Mouse (Mus musculus) midbrain, embryonic 11.5 days (tissue): ENCODE measurements around the gene Ip6k1. TPM values are rescaled to one million over a fixed set of nuclear protein-coding genes. Genes with fewer than 3 reads are reported as not detected.
A peak's percentile ranks its signal among the peaks of the same experiment; 100 is the strongest.

Source experiments
- ATAC-seq: fragments of 200-750 bp; cut with Nextera tagmentation; 2 replicates; pipeline ENCODE4 v1.8.0; 2017; ENCODE audit warnings: moderate TSS enrichment, moderate library complexity; ENCODE audit not compliant: low FRiP score
- DNase-seq: peaks from one replicate; pipeline ENCODE4 v3.0.0; 2015; ENCODE audit warnings: low spot score; ENCODE audit errors: missing footprints
- H3K27ac ChIP-seq: fragments of 300-500 bp; sonication (generic); 2 replicates; pipeline ENCODE4 v1.5.1; 2014; ENCODE audit warnings: low read depth, low read length
- H3K27me3 ChIP-seq: fragments of 300-500 bp; sonication (generic); 2 replicates; pipeline ENCODE4 v1.6.1; 2014; ENCODE audit warnings: mild to moderate bottlenecking, low read length, moderate library complexity, mixed read lengths; ENCODE audit not compliant: control insufficient read depth, insufficient read depth
- H3K36me3 ChIP-seq: fragments of 300-500 bp; sonication (generic); 2 replicates; pipeline ENCODE4 v1.6.1; 2014; ENCODE audit warnings: mild to moderate bottlenecking, low read length, moderate library complexity, mixed read lengths; ENCODE audit not compliant: control insufficient read depth, insufficient read depth
- H3K4me1 ChIP-seq: fragments of 300-500 bp; sonication (generic); 2 replicates; pipeline ENCODE4 v1.6.1; 2014; ENCODE audit warnings: low read length; ENCODE audit not compliant: control insufficient read depth, insufficient read depth
- H3K4me2 ChIP-seq: fragments of 300-500 bp; sonication (generic); 2 replicates; pipeline ENCODE4 v1.6.1; 2014; ENCODE audit warnings: mild to moderate bottlenecking, moderate library complexity
- H3K4me3 ChIP-seq: fragments of 300-500 bp; sonication (generic); 2 replicates; pipeline ENCODE4 v1.5.1; 2014; ENCODE audit warnings: low read depth, low read length
- H3K9ac ChIP-seq: fragments of 300-500 bp; sonication (generic); 2 replicates; pipeline ENCODE4 v1.6.1; 2014; ENCODE audit warnings: low read length
- H3K9me3 ChIP-seq: fragments of 300-500 bp; sonication (generic); 2 replicates; pipeline ENCODE4 v1.6.1; 2016; ENCODE audit warnings: low read length; ENCODE audit not compliant: control insufficient read depth
- WGBS: fragments of 180-500 bp; shearing (Covaris S2); extraction: QIAGEN DNeasy Blood & Tissue Kit; methylation state at CpG from one replicate; pipeline ENCODE4 v1.1.7; 2014; 5-methylcytosine and 5-hydroxymethylcytosine counted together
- polyA plus RNA-seq: library from polyadenylated mRNA; unstranded; fragments of >200 nt; fragmentation: Nextera tagmentation; extraction: Ambion mirVana; gene quantifications from 2 replicates; pipeline ENCODE4 v1.2.1, GENCODE M21; 2014

Gene Ip6k1
- polyA plus RNA-seq, 1 experiment from 2014 or later: 34.8 TPM

DNA sequence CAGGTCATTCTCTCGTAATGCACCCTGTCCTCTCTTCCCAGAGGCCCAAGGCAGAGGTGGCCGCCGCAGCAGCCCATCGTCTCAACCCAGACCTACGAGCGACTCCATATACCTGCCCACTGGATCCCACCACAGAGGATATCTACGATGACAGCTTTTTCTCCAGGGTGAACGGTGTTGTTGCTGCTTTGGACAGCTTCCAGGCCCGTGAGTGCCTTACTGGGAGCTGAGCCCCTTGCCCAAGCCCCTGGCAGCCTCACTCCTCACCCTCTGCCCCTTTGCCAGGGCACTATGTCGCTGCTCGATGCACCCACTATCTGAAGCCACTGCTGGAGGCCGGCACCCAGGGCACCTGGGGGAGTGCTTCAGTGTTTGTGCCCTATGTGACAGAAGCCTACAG is 23.5 kb upstream of the Ip6k1 start:
- Histone ChIP-seq H3K4me2 (no peak overlapping the region), H3K27me3 (no peaks in the 10 kb centered on the region; the same call in 1 of the 2 replicates), H3K9me3 (no peaks in the 10 kb centered on the region), H3K27ac (no peak overlapping the region), H3K9ac (no peak overlapping the region), H3K36me3 (no peaks in the 10 kb centered on the region), H3K4me3 (no peak overlapping the region), H3K4me1 (peaks cover 3% of the 10 kb centered on the region; the same call in 1 of the 2 replicates)
- WGBS: 90% methylated on average over 12 of the region's 12 CpGs
- no peak for ATAC-seq
- no peak for DNase-seq

DNA sequence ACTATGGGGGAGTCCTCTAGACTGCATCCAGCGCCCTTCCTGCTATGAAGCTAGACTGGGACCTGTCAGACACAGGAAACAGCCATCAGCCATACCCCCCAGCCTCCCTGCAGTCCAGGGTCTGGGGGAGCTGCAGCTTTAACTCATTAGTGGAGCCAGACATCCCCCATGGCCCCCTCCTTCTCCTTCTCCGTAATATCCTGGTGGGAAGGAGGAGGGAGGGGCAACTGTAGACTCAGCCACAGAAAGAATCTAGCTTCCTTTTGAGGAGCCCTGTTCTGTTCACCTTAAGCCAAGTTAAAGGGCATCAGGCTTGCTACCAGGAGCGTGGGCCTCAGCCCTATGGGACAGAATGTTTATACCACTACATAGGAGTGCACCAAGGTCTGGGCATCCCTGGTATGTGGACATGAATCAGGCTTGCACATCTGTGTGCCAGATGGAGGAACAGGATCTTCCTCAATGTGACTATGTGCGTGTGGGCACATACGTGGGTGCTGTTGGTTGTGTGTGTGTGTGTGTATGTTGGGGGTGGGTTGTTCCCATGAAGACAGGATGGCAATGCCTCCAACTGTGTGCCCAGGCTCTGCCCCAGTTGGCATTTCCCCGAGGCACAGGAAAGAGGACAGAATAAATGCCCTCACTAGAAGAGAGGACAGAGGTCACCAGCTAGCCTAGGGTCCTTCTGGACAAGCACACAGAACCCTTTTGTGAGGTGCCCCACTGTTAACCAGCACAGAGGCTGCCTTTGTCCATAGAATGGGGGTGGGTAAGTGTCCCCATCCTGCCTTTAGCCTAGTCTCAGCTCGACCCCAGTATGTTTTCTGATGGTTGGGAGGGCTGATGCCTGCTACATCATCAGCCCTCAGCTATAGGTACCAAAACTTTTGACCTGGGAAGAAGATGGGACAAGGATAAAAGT is 20.4 kb upstream of the Ip6k1 start:
- no peaks in the 10 kb centered on the region for H3K9me3 ChIP-seq
- no peaks in the 10 kb centered on the region for H3K36me3 ChIP-seq
- H3K9ac ChIP-seq: no peak overlapping the region
- WGBS: 69% methylated on average over 6 of the region's 7 CpGs
- ATAC-seq (no peak), DNase-seq (peak; percentile 81)
- peaks cover 10% of the 10 kb centered on the region for H3K27me3 ChIP-seq
- H3K4me1 ChIP-seq: peaks cover 6% of the 10 kb centered on the region
- peak overlapping the region; percentile 4; the same call in 1 of the 2 replicates for H3K27ac ChIP-seq
- H3K4me3 ChIP-seq: no peak overlapping the region
- no peak overlapping the region for H3K4me2 ChIP-seq

DNA sequence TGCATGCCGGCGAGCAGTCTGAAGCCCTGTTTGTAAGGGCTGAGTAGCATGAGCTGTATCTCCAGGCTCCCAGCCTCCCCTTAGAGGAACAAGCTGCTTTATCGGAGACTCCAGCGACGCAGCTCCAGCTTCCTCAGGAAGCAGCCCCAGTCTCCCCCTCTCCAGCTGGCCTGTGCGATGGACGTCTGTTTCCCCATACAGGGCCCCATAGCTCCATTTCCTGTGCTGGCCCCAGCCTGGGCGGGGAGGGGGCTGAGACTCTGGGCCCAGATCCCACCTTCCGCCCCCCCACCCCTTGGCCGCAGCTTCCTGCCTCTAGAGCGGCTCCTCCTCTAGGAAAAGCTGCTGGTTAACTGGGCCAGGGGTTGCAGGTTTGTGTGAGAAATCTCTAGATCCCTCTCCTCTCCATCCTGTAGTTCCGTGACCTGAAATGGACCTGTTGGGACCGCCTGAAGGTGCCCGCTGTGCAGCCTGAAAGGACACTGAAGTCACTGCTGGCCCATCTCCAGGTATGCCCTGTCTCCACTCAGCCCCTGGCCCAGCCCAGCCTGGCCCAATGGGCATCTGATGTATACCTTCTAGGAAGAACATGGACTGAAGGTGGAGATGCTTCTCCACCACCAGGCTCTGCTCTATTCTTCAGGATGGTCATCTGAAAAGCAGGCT is 19.5 kb upstream of the Ip6k1 start, which contains the start of gene Gm20661:
Gene Gm20661, plus strand, starts transcription at position 378 of the 666 bp plus-strand sequence.
- Histone ChIP-seq H3K4me3 (no peak within 1 kb of the TSS), H3K9ac (no peak within 1 kb of the TSS), H3K9me3 (no peaks in the 10 kb centered on the region), H3K36me3 (no peaks in the 10 kb centered on the region), H3K4me1 (peaks cover 6% of the 10 kb centered on the region), H3K27ac (peak within 1 kb of the TSS; percentile 44; the same call in 1 of the 2 replicates), H3K4me2 (peak within 1 kb of the TSS; percentile 88), H3K27me3 (peaks cover 10% of the 10 kb centered on the region)
- no peak for ATAC-seq
- DNase-seq: no peak
- 64% methylated on average over 14 of the region's 14 CpGs for WGBS

DNA sequence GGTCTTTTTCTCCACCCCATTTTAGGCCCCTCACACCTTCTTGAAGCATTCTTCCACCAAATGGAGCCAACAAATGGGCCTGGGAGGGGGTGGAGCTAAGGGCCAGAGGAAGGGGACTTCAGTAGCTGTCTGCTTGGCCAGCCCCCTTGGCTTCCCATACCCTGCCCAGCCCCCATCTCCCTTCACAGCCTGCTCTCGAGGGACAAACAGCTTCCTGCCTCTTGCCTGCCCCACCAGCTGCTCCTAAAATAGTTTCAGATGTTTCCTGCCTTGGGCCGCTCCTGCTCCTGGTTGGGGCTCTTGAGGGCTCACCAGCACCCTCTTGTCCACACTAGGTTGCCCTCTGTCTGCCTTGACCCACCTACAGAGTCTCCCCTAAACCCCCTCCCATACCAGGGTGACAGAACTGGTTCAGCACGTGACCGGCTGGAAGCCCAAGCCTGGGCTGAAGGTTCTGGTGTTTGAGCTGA is 18.8 kb upstream of the Ip6k1 start:
- DNase-seq: no peak
- peaks cover 6% of the 10 kb centered on the region for H3K4me1 ChIP-seq
- no peaks in the 10 kb centered on the region for H3K36me3 ChIP-seq
- peaks cover 10% of the 10 kb centered on the region for H3K27me3 ChIP-seq
- ATAC-seq: no peak
- H3K4me2 ChIP-seq: peak overlapping the region; percentile 88
- H3K9ac ChIP-seq: no peak overlapping the region
- H3K9me3 ChIP-seq: no peaks in the 10 kb centered on the region
- peak overlapping the region; percentile 44; the same call in 1 of the 2 replicates for H3K27ac ChIP-seq
- H3K4me3 ChIP-seq: no peak overlapping the region
- WGBS: 40% methylated on average over 4 of the region's 4 CpGs

DNA sequence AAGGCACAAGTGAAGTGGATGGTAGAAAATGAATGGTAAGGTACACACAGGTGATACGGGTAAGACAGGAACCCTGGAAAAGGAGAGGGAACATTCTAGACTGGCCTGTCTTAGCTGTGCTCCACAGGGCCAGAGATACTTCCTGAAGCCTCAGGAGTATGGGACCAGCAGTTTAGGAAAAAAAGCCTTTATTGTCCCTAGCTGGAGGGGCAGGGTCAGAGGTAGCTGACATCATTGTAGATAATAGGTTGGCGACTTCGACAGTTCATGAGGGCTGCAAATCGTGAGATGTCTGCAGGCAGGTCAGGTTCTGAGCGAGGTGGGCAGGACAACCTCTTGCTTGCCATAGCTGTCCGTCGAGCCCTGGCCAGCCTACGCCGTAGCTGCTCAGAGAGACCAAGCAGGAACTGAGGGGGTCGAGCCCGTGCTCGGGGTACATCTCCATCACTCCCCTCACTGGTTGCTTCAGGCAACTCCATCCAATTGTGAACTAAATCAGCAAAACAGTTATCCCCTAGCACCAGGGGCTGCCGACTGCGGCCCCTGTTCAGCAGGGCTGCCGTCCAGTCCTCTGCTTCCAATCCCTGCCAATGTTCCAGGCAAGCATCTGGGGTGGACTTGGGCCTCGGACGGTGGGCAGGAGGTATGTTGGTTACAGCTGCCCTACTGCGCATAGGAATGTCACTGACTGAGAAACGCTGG is 18.1 kb upstream of the Ip6k1 start:
- Histone ChIP-seq H3K27ac (no peak overlapping the region; the same call in 1 of the 2 replicates), H3K4me3 (peak overlapping the region; percentile 60; the same call in 1 of the 2 replicates), H3K4me2 (peak overlapping the region; percentile 88), H3K9me3 (no peaks in the 10 kb centered on the region), H3K4me1 (peaks cover 6% of the 10 kb centered on the region), H3K9ac (peak overlapping the region; percentile 60; the same call in 1 of the 2 replicates), H3K36me3 (no peaks in the 10 kb centered on the region), H3K27me3 (peaks cover 10% of the 10 kb centered on the region)
- DNase-seq (peak; percentile 72), ATAC-seq (no peak)
- 74% methylated on average over 19 of the region's 19 CpGs for WGBS

DNA sequence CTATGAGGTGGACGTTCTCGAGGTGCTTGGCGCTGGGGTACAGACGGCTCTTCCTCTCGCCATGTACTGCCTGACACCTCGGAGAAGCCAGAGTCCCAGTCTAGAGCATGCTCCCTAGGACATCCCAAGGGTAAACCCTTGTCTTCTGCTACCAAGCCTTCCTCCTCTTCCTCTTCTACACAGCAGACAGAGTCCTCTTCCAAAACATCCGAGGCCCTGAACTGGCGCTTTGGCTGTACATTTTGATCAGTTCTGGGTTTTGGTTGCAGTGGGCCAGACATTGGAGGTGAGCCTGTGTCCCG is 17.6 kb upstream of the Ip6k1 start:
- Histone ChIP-seq H3K9me3 (no peaks in the 10 kb centered on the region), H3K4me3 (peak overlapping the region; percentile 60), H3K9ac (peak overlapping the region; percentile 60), H3K36me3 (no peaks in the 10 kb centered on the region), H3K4me1 (peaks cover 6% of the 10 kb centered on the region), H3K4me2 (peak overlapping the region; percentile 88), H3K27ac (no peak overlapping the region), H3K27me3 (peaks cover 10% of the 10 kb centered on the region)
- DNase-seq (no peak), ATAC-seq (no peak)
- 63% methylated on average over 9 of the region's 9 CpGs for WGBS

DNA sequence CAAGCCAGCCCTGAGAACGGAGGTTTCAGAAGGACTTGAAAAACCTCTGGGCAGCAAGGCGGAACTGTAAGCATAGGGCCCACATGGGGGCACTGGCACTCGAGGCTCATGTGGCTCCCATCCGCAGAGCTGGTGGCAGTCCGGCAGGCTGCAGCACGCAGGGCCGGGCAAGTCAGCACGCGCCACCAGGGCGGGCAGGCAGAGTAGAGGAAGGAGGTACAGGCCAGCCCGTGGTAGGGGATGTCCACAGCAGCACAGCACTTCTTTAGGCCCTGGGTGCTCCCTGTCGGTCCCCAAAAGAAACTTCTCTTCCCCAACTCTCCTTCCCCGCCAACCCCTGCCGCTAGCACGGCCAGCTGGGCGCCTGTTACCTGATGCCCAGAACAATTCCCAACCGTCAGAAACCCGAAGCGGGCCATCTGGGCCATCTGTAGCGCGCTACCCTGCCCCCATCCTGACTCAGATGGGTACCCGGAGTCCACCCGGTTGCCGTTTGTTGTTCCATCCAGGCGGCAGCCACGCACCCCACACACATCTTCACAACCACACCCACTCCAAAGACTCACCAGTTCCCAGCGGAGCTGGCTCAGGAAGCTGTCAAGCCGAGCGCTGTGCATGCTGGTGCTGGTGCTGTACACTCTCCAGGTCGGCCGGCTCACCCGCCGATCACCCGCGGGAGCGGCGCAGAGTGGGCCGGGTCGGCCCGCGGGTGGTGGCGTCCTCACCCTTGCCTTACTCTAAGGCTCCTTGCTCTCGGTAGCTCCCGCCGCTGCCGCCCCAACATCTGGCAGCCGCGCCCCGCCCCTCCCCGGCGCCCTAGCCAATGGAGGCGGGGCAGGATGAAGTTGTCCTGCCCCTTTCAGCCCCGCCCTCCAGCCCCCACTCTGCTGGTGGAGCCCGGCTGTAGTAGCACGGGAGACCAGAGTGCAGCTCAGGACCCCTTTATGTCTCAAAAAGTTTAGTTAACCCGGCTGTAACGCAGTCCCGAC is 16.9 kb upstream of the Ip6k1 start, which contains the start of gene Inka1:
Gene Inka1, minus strand, starts transcription at position 749 of the 989 bp plus-strand sequence.
- Histone ChIP-seq H3K4me2 (peak within 1 kb of the TSS; percentile 88), H3K36me3 (no peaks in the 10 kb centered on the region), H3K4me3 (peak within 1 kb of the TSS; percentile 60), H3K9ac (peak within 1 kb of the TSS; percentile 60), H3K4me1 (peaks cover 6% of the 10 kb centered on the region), H3K9me3 (no peaks in the 10 kb centered on the region), H3K27me3 (peaks cover 10% of the 10 kb centered on the region), H3K27ac (no peak within 1 kb of the TSS)
- DNase-seq (peak; percentile 98), ATAC-seq (peak; percentile 87)
- WGBS: under 1% methylated on average over 57 of the region's 58 CpGs

DNA sequence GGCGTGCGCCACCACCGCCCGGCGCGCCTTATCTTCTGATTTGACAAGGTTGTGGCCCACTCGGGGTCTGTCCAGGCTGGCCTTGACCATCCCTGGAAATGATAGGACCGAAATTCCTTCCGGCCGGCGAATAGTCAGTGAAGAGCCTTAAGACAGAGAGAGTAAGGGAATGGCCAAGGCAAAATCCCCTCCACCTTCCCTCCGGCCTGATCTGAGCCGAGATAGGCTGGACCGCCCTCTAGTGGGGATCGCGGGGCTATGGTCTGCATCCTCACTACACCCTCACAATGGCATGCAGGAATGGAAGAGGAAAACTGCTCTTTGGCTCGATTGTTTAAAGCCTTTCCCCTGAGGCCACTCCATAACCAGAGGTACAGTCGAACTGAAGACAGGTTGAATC is 15.9 kb upstream of the Ip6k1 start:
- 7% methylated on average over 18 of the region's 18 CpGs for WGBS
- peaks cover 6% of the 10 kb centered on the region for H3K4me1 ChIP-seq
- H3K4me3 ChIP-seq: peak overlapping the region; percentile 60; the same call in 1 of the 2 replicates
- no peaks in the 10 kb centered on the region for H3K9me3 ChIP-seq
- peaks cover 10% of the 10 kb centered on the region for H3K27me3 ChIP-seq
- no peak overlapping the region for H3K27ac ChIP-seq
- DNase-seq (peak; percentile 94), ATAC-seq (peak; percentile 69)
- H3K9ac ChIP-seq: no peak overlapping the region
- no peaks in the 10 kb centered on the region for H3K36me3 ChIP-seq
- H3K4me2 ChIP-seq: peak overlapping the region; percentile 88
